Mouse (Mus musculus) retina, adult 2 months (tissue): ENCODE measurements around the gene Gm15056.

ENCODE experiments used
- DNase-seq: peaks from one replicate; pipeline ENCODE4 v3.0.0-alpha.2; 2012; ENCODE audit warnings: low read depth, low spot score

Gm15056 gene

GRCm38 (mm10) chr8:20902527-20902926 is at the start of gene Gm15056:
Gene Gm15056, minus strand, starts transcription at chr8:20902627.
- no peak for DNase-seq

GRCm38 (mm10) chr8:20944610-20945009 is 42.2 kb upstream of the Gm15056 start, which contains the start of gene AY761185:
Gene AY761185, minus strand, starts transcription at chr8:20944710.
- DNase-seq = no peak

DNA sequence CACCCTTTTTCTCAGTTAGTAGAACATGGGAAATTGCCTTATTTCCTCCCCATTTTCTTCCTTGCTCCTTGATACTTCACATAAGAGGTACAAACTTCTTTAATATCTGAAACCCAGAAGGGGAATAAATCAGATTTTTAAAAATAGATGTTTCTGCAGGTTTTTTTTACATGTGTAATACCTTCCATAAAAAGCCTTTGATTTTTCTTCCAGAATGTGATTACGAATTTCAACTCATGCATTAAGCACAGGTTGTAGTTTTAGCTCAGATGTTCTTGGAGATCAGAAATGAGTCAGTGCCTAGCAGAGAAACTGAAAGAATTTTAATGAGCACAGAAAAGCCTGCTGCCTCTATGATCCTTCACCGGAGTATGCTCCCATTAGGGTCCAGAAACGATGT is 19.5 kb upstream of the Gm15056 start, which contains the start of gene Gm6040:
Gene Gm6040 (minus strand): TSS at position 101 of the 400 bp plus-strand sequence.
- no peak for DNase-seq

- DNase-seq = no peak
Measured at GRCm38 (mm10) chr8:20912288-20912687, 9.9 kb upstream of the Gm15056 start.

- no peak for DNase-seq
Measured at GRCm38 (mm10) chr8:20908256-20908655, 5.8 kb upstream of the Gm15056 start.

DNA sequence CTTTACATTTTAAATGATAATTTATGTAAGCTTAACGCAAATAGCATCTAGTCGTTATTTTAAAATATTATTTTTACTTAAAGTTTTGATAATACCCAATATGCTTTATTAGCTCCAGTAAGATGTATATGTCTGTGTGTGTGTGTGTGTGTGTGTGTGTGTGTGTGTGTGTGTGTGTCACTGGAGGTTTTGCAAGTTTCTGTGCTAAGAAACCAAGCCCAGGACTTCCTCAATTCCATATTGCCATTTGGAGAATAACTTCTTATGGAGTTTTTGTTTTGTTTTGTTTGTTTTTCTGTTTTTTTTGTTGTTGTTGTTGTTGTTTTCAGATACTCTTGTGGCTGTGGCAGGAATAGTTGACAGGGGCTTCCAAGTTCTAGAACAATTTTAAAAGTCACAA is 4.7 kb upstream of the Gm15056 start:
- no peak for DNase-seq

DNA sequence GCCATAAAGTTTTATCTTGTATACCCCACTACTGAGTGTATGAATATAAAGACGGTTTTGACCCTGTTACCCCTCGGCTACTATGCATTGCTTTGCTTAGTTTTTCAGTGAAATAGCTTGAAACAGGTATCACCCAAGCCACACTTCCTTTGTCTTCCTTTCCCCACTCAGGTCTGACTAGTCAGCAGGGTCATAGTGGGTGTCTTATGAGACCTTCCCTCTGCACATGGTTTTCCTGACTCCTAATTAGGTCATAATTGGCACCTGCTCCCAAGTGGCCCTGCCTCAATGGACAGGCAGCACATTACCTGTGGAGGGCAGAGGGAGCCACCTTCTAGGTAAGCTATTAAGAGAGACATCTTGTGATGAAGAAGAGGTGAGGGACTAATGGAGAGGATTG is 10.1 kb downstream of the Gm15056 start, which contains the start of gene Defb33:
Gene Defb33 (plus strand): TSS at position 301 of the 400 bp plus-strand sequence.
- DNase-seq = no peak

GRCm38 (mm10) chr8:20874608-20875007 is 27.8 kb downstream of the Gm15056 start:
- DNase-seq = no peak
